Mouse (Mus musculus): ENCODE measurements at regions not wholly inside any gene's neighbourhood (a gene's known extent, or its start where the extent isn't known, plus 50 kb on each side); places are given as distances from the start of the nearest gene placed in this dataset.

DNA sequence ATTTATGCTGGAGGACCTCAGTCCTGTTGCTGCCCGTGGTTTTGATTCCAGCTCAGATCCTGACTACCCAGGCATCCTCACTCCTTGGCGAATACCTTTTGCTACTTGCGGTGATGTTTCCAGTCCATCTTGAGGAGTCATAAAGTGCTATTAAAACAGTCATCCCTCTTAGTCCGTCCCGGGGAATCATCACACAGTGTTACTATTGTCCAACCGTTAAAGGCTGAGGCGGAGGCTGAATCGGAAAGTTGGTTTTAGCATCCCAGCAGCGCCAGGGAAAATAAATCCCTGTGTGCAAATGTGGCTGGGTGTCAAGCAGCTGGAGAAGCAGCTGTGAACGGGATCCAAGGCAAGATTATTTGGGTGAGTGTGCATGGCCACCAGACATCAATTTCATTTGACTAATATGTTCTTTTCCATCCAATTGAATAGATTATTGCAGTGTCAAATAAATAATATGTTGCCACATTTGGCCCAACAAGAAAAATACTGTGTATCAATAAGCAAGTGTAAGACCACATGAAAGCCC is 2564.3 kb upstream of the Gm7489 start:
- H3K4me2 ChIP-seq: no peak overlapping the region
- no peak for DNase-seq
- no peak overlapping the region for H3K27ac ChIP-seq (ENCODE audit: low read depth)
- H3K4me1 ChIP-seq (ENCODE audit: insufficient read depth): no peaks in the 10 kb centered on the region
- TF ChIP-seq CTCF (IDR thresholded peaks at IDR 0.05; ENCODE audit: low read depth): no peak
- H3K4me3 ChIP-seq (ENCODE audit: low read depth, low read length): no peak overlapping the region
- H3K27me3 ChIP-seq (ENCODE audit: insufficient read depth, low read length): no peaks in the 10 kb centered on the region
- no peak for ATAC-seq (ENCODE audit: insufficient read depth)
- H3K9ac ChIP-seq: no peak overlapping the region
- WGBS: 68% methylated on average over 10 of the region's 10 CpGs
- H3K36me3 ChIP-seq (ENCODE audit: insufficient read depth): no peaks in the 10 kb centered on the region
- H3K9me3 ChIP-seq (ENCODE audit: low read depth, low read length): no peaks in the 10 kb centered on the region

GRCm38 (mm10) chr15:51323284-51323683 is 2561.4 kb upstream of the Gm7489 start:
- TF ChIP-seq CTCF (IDR thresholded peaks at IDR 0.05; ENCODE audit: low read depth): no peak
- no peaks in the 10 kb centered on the region for H3K9me3 ChIP-seq (ENCODE audit: low read depth, low read length)
- H3K36me3 ChIP-seq (ENCODE audit: insufficient read depth): no peaks in the 10 kb centered on the region
- DNase-seq (no peak), ATAC-seq (ENCODE audit: insufficient read depth) (no peak)
- H3K27ac ChIP-seq (ENCODE audit: low read depth): no peak overlapping the region
- no peak overlapping the region for H3K9ac ChIP-seq
- H3K4me2 ChIP-seq: no peak overlapping the region
- H3K4me3 ChIP-seq (ENCODE audit: low read depth, low read length): no peak overlapping the region
- H3K27me3 ChIP-seq (ENCODE audit: insufficient read depth, low read length): no peaks in the 10 kb centered on the region
- 56% methylated on average over 5 of the region's 5 CpGs for WGBS
- H3K4me1 ChIP-seq (ENCODE audit: insufficient read depth): no peaks in the 10 kb centered on the region

- no peak for TF ChIP-seq CTCF (IDR thresholded peaks at IDR 0.05; ENCODE audit: low read depth)
- Histone ChIP-seq H3K4me3 (ENCODE audit: low read depth, low read length) (no peak overlapping the region), H3K27ac (ENCODE audit: low read depth) (no peak overlapping the region), H3K9ac (no peak overlapping the region), H3K9me3 (ENCODE audit: low read depth, low read length) (no peaks in the 10 kb centered on the region), H3K36me3 (ENCODE audit: insufficient read depth) (no peaks in the 10 kb centered on the region), H3K4me1 (ENCODE audit: insufficient read depth) (no peaks in the 10 kb centered on the region), H3K27me3 (ENCODE audit: insufficient read depth, low read length) (no peaks in the 10 kb centered on the region), H3K4me2 (no peak overlapping the region)
- DNase-seq (no peak), ATAC-seq (ENCODE audit: insufficient read depth) (no peak)
- WGBS: 73% methylated on average over 5 of the region's 5 CpGs
Observed at GRCm38 (mm10) chr15:51324211-51324610, 2560.5 kb upstream of the Gm7489 start.

DNA sequence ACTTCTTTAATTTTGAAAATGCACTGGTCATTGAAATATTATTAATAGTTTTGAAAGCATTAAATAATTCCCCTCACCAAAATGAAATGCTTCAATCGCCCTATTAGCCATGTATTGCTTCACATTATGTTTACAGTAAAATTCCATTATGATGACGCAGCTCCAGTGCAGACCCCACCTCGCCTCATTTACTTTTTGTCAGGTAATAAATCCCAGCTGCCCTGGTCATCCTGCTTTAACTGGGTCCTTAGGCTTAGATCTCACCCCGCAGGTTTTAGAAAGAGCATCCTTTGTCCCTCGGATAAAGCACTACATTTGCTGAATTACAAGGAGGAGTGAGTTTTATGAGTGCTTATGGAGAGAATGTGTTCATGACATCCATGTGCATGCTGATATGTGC is 2557.0 kb upstream of the Gm7489 start:
- TF ChIP-seq CTCF (IDR thresholded peaks at IDR 0.05; ENCODE audit: low read depth): no peak
- no peak for ATAC-seq (ENCODE audit: insufficient read depth)
- DNase-seq: peak; percentile 22
- no peak overlapping the region for H3K4me3 ChIP-seq (ENCODE audit: low read depth, low read length)
- no peak overlapping the region for H3K9ac ChIP-seq
- H3K36me3 ChIP-seq (ENCODE audit: insufficient read depth): no peaks in the 10 kb centered on the region
- H3K4me1 ChIP-seq (ENCODE audit: insufficient read depth): no peaks in the 10 kb centered on the region
- H3K9me3 ChIP-seq (ENCODE audit: low read depth, low read length): no peaks in the 10 kb centered on the region
- no peak overlapping the region for H3K4me2 ChIP-seq
- no peaks in the 10 kb centered on the region for H3K27me3 ChIP-seq (ENCODE audit: insufficient read depth, low read length)
- 30% methylated on average over 5 of the region's 5 CpGs for WGBS
- H3K27ac ChIP-seq (ENCODE audit: low read depth): no peak overlapping the region

- no peak overlapping the region for H3K9ac ChIP-seq
- no peaks in the 10 kb centered on the region for H3K9me3 ChIP-seq (ENCODE audit: low read depth, low read length)
- H3K27ac ChIP-seq (ENCODE audit: low read depth): no peak overlapping the region
- no peak for TF ChIP-seq CTCF (IDR thresholded peaks at IDR 0.05; ENCODE audit: low read depth)
- WGBS: 63% methylated on average over 1 of the region's 1 CpGs
- no peaks in the 10 kb centered on the region for H3K36me3 ChIP-seq (ENCODE audit: insufficient read depth)
- DNase-seq (no peak), ATAC-seq (ENCODE audit: insufficient read depth) (no peak)
- H3K27me3 ChIP-seq (ENCODE audit: insufficient read depth, low read length): no peaks in the 10 kb centered on the region
- no peaks in the 10 kb centered on the region for H3K4me1 ChIP-seq (ENCODE audit: insufficient read depth)
- no peak overlapping the region for H3K4me3 ChIP-seq (ENCODE audit: low read depth, low read length)
- H3K4me2 ChIP-seq: no peak overlapping the region
Observed at GRCm38 (mm10) chr15:51336441-51336840, 2548.3 kb upstream of the Gm7489 start.

- H3K9ac ChIP-seq: no peak overlapping the region
- H3K4me3 ChIP-seq (ENCODE audit: low read depth, low read length): no peak overlapping the region
- H3K36me3 ChIP-seq (ENCODE audit: insufficient read depth): no peaks in the 10 kb centered on the region
- DNase-seq (no peak), ATAC-seq (ENCODE audit: insufficient read depth) (no peak)
- H3K4me1 ChIP-seq (ENCODE audit: insufficient read depth): no peaks in the 10 kb centered on the region
- no peaks in the 10 kb centered on the region for H3K9me3 ChIP-seq (ENCODE audit: low read depth, low read length)
- 76% methylated on average over 4 of the region's 4 CpGs for WGBS
- no peak overlapping the region for H3K4me2 ChIP-seq
- H3K27me3 ChIP-seq (ENCODE audit: insufficient read depth, low read length): no peaks in the 10 kb centered on the region
- TF ChIP-seq CTCF (IDR thresholded peaks at IDR 0.05; ENCODE audit: low read depth): no peak
- H3K27ac ChIP-seq (ENCODE audit: low read depth): no peak overlapping the region
Observed at GRCm38 (mm10) chr15:51346301-51346700, 2538.4 kb upstream of the Gm7489 start.

GRCm38 (mm10) chr15:51363391-51363790 is 2521.3 kb upstream of the Gm7489 start:
- Histone ChIP-seq H3K27me3 (ENCODE audit: insufficient read depth, low read length) (no peaks in the 10 kb centered on the region), H3K27ac (ENCODE audit: low read depth) (no peak overlapping the region), H3K9me3 (ENCODE audit: low read depth, low read length) (no peaks in the 10 kb centered on the region), H3K9ac (no peak overlapping the region), H3K36me3 (ENCODE audit: insufficient read depth) (no peaks in the 10 kb centered on the region), H3K4me2 (no peak overlapping the region), H3K4me1 (ENCODE audit: insufficient read depth) (no peaks in the 10 kb centered on the region), H3K4me3 (ENCODE audit: low read depth, low read length) (no peak overlapping the region)
- DNase-seq (no peak), ATAC-seq (ENCODE audit: insufficient read depth) (no peak)
- WGBS: 48% methylated on average over 7 of the region's 7 CpGs
- TF ChIP-seq CTCF (IDR thresholded peaks at IDR 0.05; ENCODE audit: low read depth): no peak

DNA sequence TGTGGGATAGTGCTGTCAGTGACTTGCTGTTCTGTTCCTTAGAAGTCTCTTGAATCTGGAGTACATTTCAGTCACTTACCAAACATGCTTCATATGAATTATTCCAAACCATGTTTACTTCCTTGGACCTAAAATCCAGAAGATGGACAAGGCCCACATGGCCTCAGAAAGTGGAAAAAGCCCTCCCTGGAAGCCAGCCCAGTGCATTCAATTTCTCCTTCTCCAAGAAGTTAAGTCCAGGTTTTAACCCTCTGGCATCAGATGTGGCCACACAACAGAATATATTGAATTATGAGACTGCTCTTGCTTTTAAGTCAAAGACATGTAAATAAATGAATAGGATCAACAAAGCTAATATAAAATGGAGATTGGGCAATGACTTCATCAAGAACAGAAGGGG is 2513.5 kb upstream of the Gm7489 start:
- peak; percentile 62 for DNase-seq

More for the DNA sequence above, 2513.5 kb upstream of the Gm7489 start:
- H3K36me3 ChIP-seq (ENCODE audit: insufficient read depth): no peaks in the 10 kb centered on the region
- H3K9ac ChIP-seq: no peak overlapping the region
- H3K27ac ChIP-seq (ENCODE audit: low read depth): no peak overlapping the region
- H3K4me2 ChIP-seq: no peak overlapping the region
- H3K4me3 ChIP-seq (ENCODE audit: low read depth, low read length): no peak overlapping the region
- ATAC-seq (ENCODE audit: insufficient read depth): no peak
- no peaks in the 10 kb centered on the region for H3K9me3 ChIP-seq (ENCODE audit: low read depth, low read length)
- no peaks in the 10 kb centered on the region for H3K4me1 ChIP-seq (ENCODE audit: insufficient read depth)
- TF ChIP-seq CTCF (IDR thresholded peaks at IDR 0.05; ENCODE audit: low read depth): no peak
- H3K27me3 ChIP-seq (ENCODE audit: insufficient read depth, low read length): no peaks in the 10 kb centered on the region
